Comparison of ENCODE assay signal across 26 mouse cellular contexts in the genomic region with DNA sequence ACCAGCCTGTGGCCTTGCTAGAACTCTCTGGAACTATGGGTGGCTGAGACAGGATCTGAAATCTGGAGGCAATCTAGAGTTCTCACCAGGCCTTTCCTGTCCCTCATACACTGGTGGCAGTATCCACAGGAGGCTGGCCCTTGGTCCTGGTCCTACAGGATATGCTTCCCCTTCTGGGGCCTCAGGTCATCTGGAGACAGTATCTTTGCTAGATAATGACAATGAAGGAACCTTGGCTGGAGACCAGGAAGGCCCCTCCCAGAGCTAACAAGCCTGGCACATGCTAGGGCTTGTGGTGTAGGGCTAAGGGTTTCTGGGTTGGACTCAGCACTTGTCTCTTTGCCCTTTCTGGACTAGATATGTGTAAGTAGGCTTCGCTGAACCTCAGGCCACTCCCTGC. TPM values are rescaled to one million over a fixed set of nuclear protein-coding genes. Genes with fewer than 3 reads are reported as not detected.
"Had no signal": no experiment of that assay in that cellular context is flagged by ENCODE, and none has a peak within 500 bp of the region (broad histone marks: within the 10 kb centered on the region; RNA-seq: fewer than 3 reads in every experiment).

No protein-coding gene starts in this region.

- H3K27me3 ChIP-seq: lung, embryonic 15.5 days had no signal

- DNase-seq: lung, adult 2 months; lung, postnatal 4 days; midbrain, embryonic 14.5 days; retina, postnatal 1 day; right cerebral cortex, adult 18-20 months; right cerebral cortex, postnatal 25 days; right cerebral cortex, postnatal 4 days; spleen, adult 18-20 months; thymus, adult 18-20 months; thymus, postnatal 14 days; thymus, postnatal 36 days had no signal

- H3K36me3 ChIP-seq: lung, embryonic 15.5 days; midbrain, embryonic 10.5 days; midbrain, embryonic 12.5 days; neural tube, embryonic 13.5 days; neural tube, embryonic 15.5 days had no signal

- ATAC-seq: lung, postnatal 0 days; midbrain, embryonic 16.5 days had no signal

- H3K9me3 ChIP-seq: lung, embryonic 15.5 days; midbrain, embryonic 10.5 days; midbrain, embryonic 12.5 days; neural tube, embryonic 13.5 days; neural tube, embryonic 15.5 days had no signal

- H3K4me3 ChIP-seq: lung, embryonic 15.5 days; midbrain, embryonic 10.5 days; midbrain, embryonic 12.5 days; myocyte; neural tube, embryonic 13.5 days; neural tube, embryonic 15.5 days had no signal

- H3K4me2 ChIP-seq: lung, embryonic 15.5 days; midbrain, embryonic 12.5 days; neural tube, embryonic 13.5 days; neural tube, embryonic 15.5 days had no signal

- H3K27ac ChIP-seq: liver, embryonic 14.5 days; lung, embryonic 15.5 days; midbrain, embryonic 10.5 days; midbrain, embryonic 12.5 days; neural tube, embryonic 13.5 days; neural tube, embryonic 15.5 days had no signal

- H3K9ac ChIP-seq: liver, embryonic 14.5 days; lung, embryonic 15.5 days; midbrain, embryonic 12.5 days; neural tube, embryonic 13.5 days; neural tube, embryonic 15.5 days had no signal

RNA-seq across cellular contexts. Expression of gene Cldn14, which starts 35.2 kb away (rescaled TPM):
- total RNA-seq: megakaryocyte, adult 5-6 weeks; megakaryocyte-erythroid progenitor cell, adult 5-6 weeks had no signal
- polyA plus RNA-seq: lung, embryonic 15.5 days; lung, postnatal 0 days; midbrain, embryonic 10.5 days; midbrain, embryonic 12.5 days; midbrain, embryonic 14.5 days; midbrain, embryonic 16.5 days; neural tube, embryonic 15.5 days; stomach, embryonic 14.5 days; thymus, postnatal 0 days had no signal

RNA-seq across cellular contexts. Expression of gene Sim2, which starts 40.9 kb away (rescaled TPM):
- total RNA-seq: megakaryocyte, adult 5-6 weeks; megakaryocyte-erythroid progenitor cell, adult 5-6 weeks had no signal
- polyA plus RNA-seq: liver, embryonic 16.5 days; lung, postnatal 0 days; midbrain, embryonic 14.5 days; small intestine, adult 2 months had no signal
